Mouse (Mus musculus) midbrain, embryonic 16.5 days (tissue): ENCODE measurements at regions not wholly inside any gene's neighbourhood (a gene's known extent, or its start where the extent isn't known, plus 50 kb on each side); places are given as distances from the start of the nearest gene placed in this dataset.

Source experiments
- ATAC-seq: fragments of 200-750 bp; cut with Nextera tagmentation; 2 replicates; pipeline ENCODE4 v1.8.0; 2017; ENCODE audit warnings: moderate TSS enrichment
- H3K27ac ChIP-seq: fragments of 300-500 bp; sonication (generic); 2 replicates; pipeline ENCODE4 v1.5.1; 2014; ENCODE audit warnings: mild to moderate bottlenecking, low read length, mixed read lengths
- H3K27me3 ChIP-seq: fragments of 300-500 bp; sonication (generic); 2 replicates; pipeline ENCODE4 v1.6.1; 2014; ENCODE audit warnings: low read depth, low read length, mixed read lengths; ENCODE audit not compliant: control insufficient read depth, insufficient read depth
- H3K36me3 ChIP-seq: fragments of 300-500 bp; sonication (generic); 2 replicates; pipeline ENCODE4 v1.6.1; 2014; ENCODE audit warnings: mild to moderate bottlenecking, low read length, moderate library complexity, mixed read lengths; ENCODE audit not compliant: control insufficient read depth, insufficient read depth
- H3K4me1 ChIP-seq: fragments of 300-500 bp; sonication (generic); 2 replicates; pipeline ENCODE4 v1.6.1; 2014; ENCODE audit warnings: mild to moderate bottlenecking, low read length, mixed read lengths; ENCODE audit not compliant: control insufficient read depth, insufficient read depth
- H3K4me2 ChIP-seq: fragments of 300-500 bp; sonication (generic); 2 replicates; pipeline ENCODE4 v1.6.1; 2014; ENCODE audit warnings: mild to moderate bottlenecking, low read length, mixed read lengths
- H3K4me3 ChIP-seq: fragments of 300-500 bp; sonication (generic); 2 replicates; pipeline ENCODE4 v1.5.1; 2014; ENCODE audit warnings: low read depth, mild to moderate bottlenecking, low read length, moderate library complexity, mixed read lengths
- H3K9ac ChIP-seq: fragments of 300-500 bp; sonication (generic); 2 replicates; pipeline ENCODE4 v1.6.1; 2014; ENCODE audit warnings: low read depth, low read length, mixed read lengths
- H3K9me3 ChIP-seq: fragments of 300-500 bp; sonication (generic); replicated peaks from 2 replicates; pipeline ENCODE4 v1.6.1; 2014; ENCODE audit warnings: mild to moderate bottlenecking, low read length, mixed read lengths; ENCODE audit not compliant: control insufficient read depth, poor library complexity, severe bottlenecking
- WGBS: fragments of 180-500 bp; shearing (Covaris S2); extraction: QIAGEN DNeasy Blood & Tissue Kit; methylation state at CpG from one replicate; pipeline ENCODE4 v1.1.7; 2014; 5-methylcytosine and 5-hydroxymethylcytosine counted together

DNA sequence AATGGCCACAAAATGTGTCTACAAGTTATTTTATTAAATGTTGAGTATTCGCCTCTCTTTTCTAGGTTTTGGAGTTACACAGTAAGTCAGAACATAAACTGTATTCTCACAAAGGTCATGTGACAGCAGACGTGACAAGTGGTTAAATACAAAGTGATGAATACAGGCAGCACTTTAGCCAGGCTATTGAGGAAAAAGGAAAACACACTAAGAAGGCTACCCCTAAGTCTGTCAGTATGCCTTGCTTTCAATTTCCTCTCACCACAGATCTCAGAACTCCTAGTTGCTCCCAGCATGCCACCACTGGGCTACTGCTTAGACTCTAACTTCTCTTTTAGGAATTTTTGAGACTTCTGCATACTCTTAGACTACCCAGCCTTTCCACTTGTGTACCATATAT, 297.9 kb upstream of the Pex5l start:
- no peaks in the 10 kb centered on the region for H3K36me3 ChIP-seq
- ATAC-seq, result peak; percentile 54
- WGBS, result 49% methylated on average over 2 of the region's 2 CpGs
- no peaks in the 10 kb centered on the region for H3K9me3 ChIP-seq
- no peak overlapping the region for H3K27ac ChIP-seq
- H3K9ac ChIP-seq, result no peak overlapping the region
- no peaks in the 10 kb centered on the region for H3K4me1 ChIP-seq
- no peak overlapping the region for H3K4me3 ChIP-seq
- H3K27me3 ChIP-seq, result no peaks in the 10 kb centered on the region
- H3K4me2 ChIP-seq, result no peak overlapping the region

DNA sequence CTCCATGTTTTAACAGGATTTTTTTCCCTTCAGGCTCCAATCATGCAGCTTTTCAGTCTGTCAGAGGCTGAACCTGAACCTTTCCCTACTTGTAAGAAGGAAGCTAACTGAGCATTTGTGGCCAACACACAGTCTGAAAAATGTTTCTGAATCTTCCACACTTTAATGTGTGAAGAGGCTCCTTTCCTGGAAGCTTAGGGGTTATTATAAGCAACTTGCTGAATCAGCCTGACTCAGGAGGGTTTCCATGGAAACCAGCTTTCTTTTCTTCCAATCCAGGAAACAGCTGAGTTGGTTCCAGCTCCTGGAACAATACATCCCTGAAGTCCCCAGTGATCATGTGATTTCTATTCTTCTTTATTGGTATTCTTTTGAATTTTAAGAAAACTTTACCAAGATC, 297.5 kb upstream of the Pex5l start:
- ATAC-seq, result peak; percentile 85
- Histone ChIP-seq H3K9ac (no peak overlapping the region), H3K4me3 (no peak overlapping the region), H3K36me3 (no peaks in the 10 kb centered on the region), H3K4me2 (no peak overlapping the region), H3K27ac (no peak overlapping the region; the same call in 1 of the 2 replicates), H3K9me3 (no peaks in the 10 kb centered on the region), H3K4me1 (no peaks in the 10 kb centered on the region), H3K27me3 (no peaks in the 10 kb centered on the region)

- Histone ChIP-seq H3K4me3 (no peak overlapping the region), H3K9me3 (no peaks in the 10 kb centered on the region), H3K36me3 (no peaks in the 10 kb centered on the region), H3K27ac (no peak overlapping the region), H3K27me3 (no peaks in the 10 kb centered on the region), H3K9ac (no peak overlapping the region), H3K4me1 (no peaks in the 10 kb centered on the region), H3K4me2 (no peak overlapping the region)
- peak; percentile 72; the same call in 1 of the 2 replicates for ATAC-seq
- WGBS, result 42% methylated on average over 3 of the region's 3 CpGs
Measured at GRCm38 (mm10) chr3:33416922-33417321, 273.9 kb upstream of the Pex5l start.

DNA sequence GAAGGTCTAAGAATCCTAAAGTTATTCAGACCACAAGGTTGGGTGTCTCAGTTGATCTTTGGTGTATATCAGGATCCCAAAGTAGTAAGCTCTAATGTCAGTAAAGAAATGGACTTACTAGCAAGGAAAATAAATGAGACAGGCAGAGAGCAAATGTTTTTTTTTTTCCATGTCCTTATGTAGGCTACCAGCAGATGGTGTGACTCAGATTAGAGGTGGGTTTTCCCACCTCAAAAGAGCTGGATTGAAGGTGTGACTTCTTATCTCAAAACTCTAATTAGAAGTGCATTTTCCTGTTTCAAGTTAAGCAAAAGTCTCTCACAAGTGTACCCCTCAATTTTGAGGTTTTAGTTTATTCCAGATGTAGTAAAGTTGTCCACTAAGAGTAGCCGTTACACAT, 273.3 kb upstream of the Pex5l start:
- H3K36me3 ChIP-seq, result no peaks in the 10 kb centered on the region
- H3K4me3 ChIP-seq, result no peak overlapping the region
- no peak overlapping the region for H3K27ac ChIP-seq
- H3K27me3 ChIP-seq, result no peaks in the 10 kb centered on the region
- no peak overlapping the region for H3K9ac ChIP-seq
- no peaks in the 10 kb centered on the region for H3K4me1 ChIP-seq
- no peak overlapping the region for H3K4me2 ChIP-seq
- H3K9me3 ChIP-seq, result no peaks in the 10 kb centered on the region
- no peak for ATAC-seq
- WGBS, result 87% methylated on average over 1 of the region's 1 CpGs

DNA sequence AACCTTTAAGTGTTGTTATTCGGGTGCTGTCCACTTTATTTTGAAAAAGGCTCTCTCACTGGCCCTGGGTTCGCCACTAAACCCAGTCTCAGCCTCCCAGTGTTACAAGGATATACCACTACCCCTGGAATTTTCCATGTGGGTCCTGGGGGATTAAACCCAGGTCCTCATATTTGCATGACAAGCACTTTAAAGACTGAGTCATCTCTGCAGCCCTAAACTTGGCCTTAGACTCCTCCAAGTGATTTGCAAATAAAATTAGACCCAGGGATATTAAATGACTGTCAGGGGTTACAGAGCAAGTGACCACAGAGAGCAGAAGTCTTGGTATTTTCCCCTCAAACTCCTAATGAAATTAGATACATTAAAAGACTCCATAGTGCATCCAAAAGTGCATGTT, 258.9 kb upstream of the Pex5l start:
- Histone ChIP-seq H3K27me3 (no peaks in the 10 kb centered on the region), H3K4me3 (no peak overlapping the region), H3K9me3 (no peaks in the 10 kb centered on the region), H3K27ac (no peak overlapping the region), H3K4me2 (no peak overlapping the region), H3K36me3 (no peaks in the 10 kb centered on the region), H3K4me1 (no peaks in the 10 kb centered on the region), H3K9ac (no peak overlapping the region)
- no peak for ATAC-seq
- WGBS, result 76% methylated on average over 2 of the region's 2 CpGs

GRCm38 (mm10) chr3:33399321-33399720, 256.3 kb upstream of the Pex5l start:
- Histone ChIP-seq H3K9ac (no peak overlapping the region), H3K4me3 (no peak overlapping the region), H3K4me2 (no peak overlapping the region), H3K36me3 (no peaks in the 10 kb centered on the region), H3K27ac (no peak overlapping the region), H3K27me3 (no peaks in the 10 kb centered on the region), H3K9me3 (no peaks in the 10 kb centered on the region), H3K4me1 (no peaks in the 10 kb centered on the region)
- no peak for ATAC-seq
- 79% methylated on average over 8 of the region's 8 CpGs for WGBS

- Histone ChIP-seq H3K27ac (no peak overlapping the region), H3K36me3 (no peaks in the 10 kb centered on the region), H3K4me2 (no peak overlapping the region), H3K9me3 (no peaks in the 10 kb centered on the region), H3K4me1 (no peaks in the 10 kb centered on the region), H3K27me3 (no peaks in the 10 kb centered on the region), H3K9ac (no peak overlapping the region), H3K4me3 (no peak overlapping the region)
- 70% methylated on average over 2 of the region's 2 CpGs for WGBS
- no peak for ATAC-seq
Measured at GRCm38 (mm10) chr3:33398326-33398725, 255.3 kb upstream of the Pex5l start.

DNA sequence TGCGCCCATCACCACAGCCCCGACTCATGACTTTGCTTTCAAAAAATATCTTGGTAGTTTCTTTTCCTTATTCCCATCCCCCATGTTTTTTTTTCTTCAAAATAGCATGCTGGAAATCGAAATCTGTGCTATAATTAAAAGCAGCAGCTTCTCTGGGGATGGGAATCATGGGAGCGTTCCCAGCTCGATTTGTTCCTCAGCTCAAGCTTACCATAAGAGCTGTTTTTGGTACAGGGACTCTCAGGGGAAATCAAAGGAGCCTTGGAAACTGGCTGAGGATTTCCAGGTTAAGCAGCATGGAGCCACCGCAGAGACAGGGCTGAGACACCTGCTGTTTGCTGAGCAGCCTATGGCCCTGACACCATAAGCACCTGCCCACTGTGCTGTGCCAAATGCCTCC, 254.2 kb upstream of the Pex5l start:
- Histone ChIP-seq H3K27me3 (no peaks in the 10 kb centered on the region), H3K27ac (no peak overlapping the region), H3K36me3 (no peaks in the 10 kb centered on the region), H3K4me1 (no peaks in the 10 kb centered on the region), H3K9ac (no peak overlapping the region), H3K4me3 (no peak overlapping the region), H3K4me2 (no peak overlapping the region), H3K9me3 (no peaks in the 10 kb centered on the region)
- WGBS, result 68% methylated on average over 6 of the region's 6 CpGs
- ATAC-seq, result no peak

- Histone ChIP-seq H3K27me3 (no peaks in the 10 kb centered on the region), H3K4me1 (no peaks in the 10 kb centered on the region), H3K4me2 (no peak overlapping the region), H3K4me3 (no peak overlapping the region), H3K27ac (no peak overlapping the region), H3K9me3 (no peaks in the 10 kb centered on the region), H3K9ac (no peak overlapping the region), H3K36me3 (no peaks in the 10 kb centered on the region)
- no peak for ATAC-seq
- WGBS, result 77% methylated on average over 1 of the region's 1 CpGs
Measured at GRCm38 (mm10) chr3:33392541-33392822, 249.4 kb upstream of the Pex5l start.
